Mouse (Mus musculus) embryonic facial prominence, embryonic 13.5 days (tissue): ENCODE data around the gene Rgl3. TPM values are rescaled to one million over a fixed set of nuclear protein-coding genes. Genes with fewer than 3 reads are reported as not detected.

Source experiments
- ATAC-seq: fragments of 200-750 bp; cut with Nextera tagmentation; 2 replicates; pipeline ENCODE4 v1.8.0; 2017; ENCODE audit warnings: low read depth; ENCODE audit not compliant: insufficient number of reproducible peaks, insufficient read depth, low FRiP score, low TSS enrichment
- H3K27ac ChIP-seq: fragments of 300-500 bp; sonication (generic); 2 replicates; pipeline ENCODE4 v1.5.1; 2015; ENCODE audit warnings: moderate library complexity, mild to moderate bottlenecking, inconsistent platforms
- H3K27me3 ChIP-seq: fragments of 300-500 bp; sonication (generic); 2 replicates; pipeline ENCODE4 v1.6.1; 2015; ENCODE audit warnings: mild to moderate bottlenecking, inconsistent platforms
- H3K36me3 ChIP-seq: fragments of 300-500 bp; sonication (generic); 2 replicates; pipeline ENCODE4 v1.6.1; 2015; ENCODE audit warnings: mild to moderate bottlenecking, inconsistent platforms
- H3K4me1 ChIP-seq: fragments of 300-500 bp; sonication (generic); 2 replicates; pipeline ENCODE4 v1.6.1; 2015; ENCODE audit warnings: inconsistent platforms
- H3K4me2 ChIP-seq: fragments of 300-500 bp; sonication (generic); 2 replicates; pipeline ENCODE4 v1.6.1; 2015; ENCODE audit warnings: moderate library complexity, mild to moderate bottlenecking, inconsistent platforms
- H3K4me3 ChIP-seq: fragments of 300-500 bp; sonication (generic); 2 replicates; pipeline ENCODE4 v1.5.1; 2015; ENCODE audit warnings: mild to moderate bottlenecking, inconsistent platforms
- H3K9ac ChIP-seq: fragments of 300-500 bp; sonication (generic); 2 replicates; pipeline ENCODE4 v1.6.1; 2015; ENCODE audit warnings: mild to moderate bottlenecking, inconsistent platforms
- H3K9me3 ChIP-seq: fragments of 300-500 bp; sonication (generic); 2 replicates; pipeline ENCODE4 v1.6.1; 2016; ENCODE audit warnings: inconsistent platforms
- WGBS: fragments of 180-500 bp; shearing (Covaris S2); methylation state at CpG from one replicate; pipeline ENCODE4 v1.1.7; 2015; ENCODE audit warnings: mixed read lengths; 5-methylcytosine and 5-hydroxymethylcytosine counted together
- polyA plus RNA-seq: library from polyadenylated mRNA; unstranded; fragments of >200 nt; fragmentation: Nextera tagmentation; extraction: Ambion mirVana; gene quantifications from 2 replicates; pipeline ENCODE4 v1.2.1, GENCODE M21; 2015

Rgl3 gene
- 0.59 and 0.94 TPM in 2 replicates for polyA plus RNA-seq

GRCm38 (mm10) chr9:21989230-21990110 lies at the start of gene Rgl3:
Gene Rgl3, minus strand, starts transcription at chr9:21989446.
- under 1% methylated on average over 42 of the region's 42 CpGs for WGBS
- ATAC-seq, result 0 out of 2 replicates have a peak, but pooled peaks have one; percentile 35
- H3K36me3 ChIP-seq, result no peaks in the 10 kb centered on the region
- no peak within 1 kb of the TSS for H3K27ac ChIP-seq
- peaks cover 90% of the 10 kb centered on the region for H3K27me3 ChIP-seq
- peak within 1 kb of the TSS; percentile 60 for H3K4me2 ChIP-seq
- H3K4me1 ChIP-seq, result peaks cover 22% of the 10 kb centered on the region
- H3K9ac ChIP-seq, result peak within 1 kb of the TSS; percentile 55
- no peaks in the 10 kb centered on the region for H3K9me3 ChIP-seq
- peak within 1 kb of the TSS; percentile 39 for H3K4me3 ChIP-seq

DNA sequence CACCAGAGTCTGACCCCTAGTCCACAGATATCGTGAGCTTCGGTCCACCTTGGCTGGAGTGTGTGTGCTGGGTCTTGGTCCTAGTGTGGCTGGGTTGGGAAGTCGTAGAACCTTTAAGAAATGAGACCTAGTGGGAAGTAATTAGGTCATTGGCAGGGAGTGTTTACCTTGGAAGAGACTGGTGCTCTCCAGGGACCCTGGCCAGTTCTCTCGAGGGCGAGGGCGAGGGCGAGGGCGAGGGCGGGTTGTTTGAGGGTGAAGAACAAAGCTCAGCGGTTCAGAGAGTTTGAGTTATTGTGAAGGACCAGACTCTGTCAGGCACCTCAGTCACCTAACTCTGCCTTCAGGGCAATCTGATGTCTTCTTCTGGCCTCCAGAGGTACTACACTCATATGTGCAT lies 48.6 kb upstream of the Rgl3 start:
- H3K4me1 ChIP-seq, result peaks cover 8% of the 10 kb centered on the region
- H3K9ac ChIP-seq, result no peak overlapping the region
- no peak overlapping the region for H3K4me3 ChIP-seq
- no peaks in the 10 kb centered on the region for H3K36me3 ChIP-seq
- 84% methylated on average over 10 of the region's 10 CpGs for WGBS
- H3K27me3 ChIP-seq, result no peaks in the 10 kb centered on the region
- no peak overlapping the region for H3K27ac ChIP-seq
- H3K9me3 ChIP-seq, result no peaks in the 10 kb centered on the region
- no peak for ATAC-seq
- no peak overlapping the region for H3K4me2 ChIP-seq

- Histone ChIP-seq H3K4me1 (peaks cover 8% of the 10 kb centered on the region), H3K27me3 (no peaks in the 10 kb centered on the region), H3K4me2 (no peak overlapping the region), H3K4me3 (no peak overlapping the region), H3K27ac (no peak overlapping the region), H3K9me3 (no peaks in the 10 kb centered on the region), H3K36me3 (no peaks in the 10 kb centered on the region), H3K9ac (no peak overlapping the region)
- 49% methylated on average over 6 of the region's 6 CpGs for WGBS
- no peak for ATAC-seq
Measured at GRCm38 (mm10) chr9:22035300-22036044, 46.2 kb upstream of the Rgl3 start.

- H3K4me3 ChIP-seq, result no peak overlapping the region
- WGBS, result 90% methylated on average over 9 of the region's 9 CpGs
- H3K4me2 ChIP-seq, result no peak overlapping the region
- H3K27ac ChIP-seq, result no peak overlapping the region
- no peaks in the 10 kb centered on the region for H3K9me3 ChIP-seq
- no peaks in the 10 kb centered on the region for H3K27me3 ChIP-seq
- no peaks in the 10 kb centered on the region for H3K36me3 ChIP-seq
- ATAC-seq, result no peak
- H3K9ac ChIP-seq, result no peak overlapping the region
- H3K4me1 ChIP-seq, result peaks cover 1% of the 10 kb centered on the region
Measured at GRCm38 (mm10) chr9:22030386-22030785, 41.1 kb upstream of the Rgl3 start.

DNA sequence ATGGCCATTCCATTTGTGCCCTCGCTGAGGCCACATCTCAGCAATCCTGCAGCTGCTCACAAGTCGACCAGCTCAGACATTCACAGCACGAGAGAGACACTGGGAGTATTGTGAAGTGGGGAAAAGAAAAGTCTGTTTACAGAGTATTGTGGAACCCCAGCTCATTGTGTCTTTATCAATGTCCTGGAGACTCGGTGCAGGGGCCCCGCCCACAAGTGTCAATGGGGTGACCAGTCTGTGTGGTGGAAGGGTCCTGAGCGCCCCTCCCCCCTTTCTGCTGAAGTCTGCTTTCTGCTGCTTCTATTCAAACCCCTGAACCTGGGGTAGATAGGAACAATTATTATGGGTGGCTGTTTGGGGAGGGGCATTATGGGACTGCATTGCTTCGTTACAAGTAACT lies 39.2 kb upstream of the Rgl3 start:
- no peak overlapping the region for H3K27ac ChIP-seq
- no peak overlapping the region for H3K4me2 ChIP-seq
- H3K4me1 ChIP-seq, result no peaks in the 10 kb centered on the region
- no peaks in the 10 kb centered on the region for H3K36me3 ChIP-seq
- no peaks in the 10 kb centered on the region for H3K27me3 ChIP-seq
- no peak overlapping the region for H3K4me3 ChIP-seq
- ATAC-seq, result no peak
- H3K9ac ChIP-seq, result no peak overlapping the region
- 51% methylated on average over 7 of the region's 7 CpGs for WGBS
- H3K9me3 ChIP-seq, result no peaks in the 10 kb centered on the region

GRCm38 (mm10) chr9:22024592-22024991 lies 35.3 kb upstream of the Rgl3 start:
- ATAC-seq, result no peak
- Histone ChIP-seq H3K9me3 (no peaks in the 10 kb centered on the region), H3K27ac (no peak overlapping the region), H3K27me3 (no peaks in the 10 kb centered on the region; the same call in 1 of the 2 replicates), H3K4me1 (no peaks in the 10 kb centered on the region), H3K36me3 (no peaks in the 10 kb centered on the region), H3K4me3 (no peak overlapping the region), H3K9ac (no peak overlapping the region), H3K4me2 (no peak overlapping the region)
- 41% methylated on average over 8 of the region's 8 CpGs for WGBS

GRCm38 (mm10) chr9:22017208-22017825 lies 28.1 kb upstream of the Rgl3 start:
- Histone ChIP-seq H3K9ac (no peak overlapping the region), H3K4me2 (no peak overlapping the region), H3K9me3 (no peaks in the 10 kb centered on the region), H3K36me3 (peaks cover 26% of the 10 kb centered on the region), H3K27ac (no peak overlapping the region), H3K4me3 (no peak overlapping the region), H3K4me1 (peaks cover 4% of the 10 kb centered on the region; the same call in 1 of the 2 replicates), H3K27me3 (no peaks in the 10 kb centered on the region)
- 69% methylated on average over 7 of the region's 7 CpGs for WGBS
- ATAC-seq, result no peak

DNA sequence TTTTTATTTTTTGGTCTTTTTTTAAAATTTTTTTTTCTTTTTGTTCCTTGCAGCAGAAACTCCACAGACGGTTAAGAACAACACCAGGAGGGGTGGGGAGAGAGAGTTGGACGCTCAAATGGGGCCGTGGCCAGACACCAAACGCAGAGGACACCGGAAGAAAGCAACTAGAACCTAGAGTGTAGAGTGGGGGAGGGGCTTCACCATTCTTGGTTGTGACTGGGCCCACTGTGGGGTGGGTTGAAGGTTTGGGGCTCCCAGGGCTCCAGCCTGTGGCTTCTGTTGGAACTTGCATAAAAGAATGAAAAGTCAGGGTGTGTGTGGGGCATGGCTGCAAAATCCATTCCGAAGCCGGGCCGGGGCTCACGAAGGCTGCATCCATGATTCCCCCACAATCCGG lies 27.0 kb upstream of the Rgl3 start:
- WGBS, result 73% methylated on average over 10 of the region's 10 CpGs
- no peak overlapping the region for H3K27ac ChIP-seq
- H3K4me1 ChIP-seq, result peaks cover 4% of the 10 kb centered on the region; the same call in 1 of the 2 replicates
- H3K36me3 ChIP-seq, result peaks cover 37% of the 10 kb centered on the region
- H3K9ac ChIP-seq, result no peak overlapping the region
- H3K4me2 ChIP-seq, result no peak overlapping the region
- H3K9me3 ChIP-seq, result no peaks in the 10 kb centered on the region
- no peak overlapping the region for H3K4me3 ChIP-seq
- ATAC-seq, result no peak
- H3K27me3 ChIP-seq, result no peaks in the 10 kb centered on the region

GRCm38 (mm10) chr9:22012731-22013130 lies 23.5 kb upstream of the Rgl3 start:
- WGBS, result 93% methylated on average over 13 of the region's 13 CpGs
- Histone ChIP-seq H3K4me3 (no peak overlapping the region), H3K4me1 (peaks cover 4% of the 10 kb centered on the region; the same call in 1 of the 2 replicates), H3K36me3 (peaks cover 72% of the 10 kb centered on the region), H3K9me3 (no peaks in the 10 kb centered on the region), H3K27me3 (no peaks in the 10 kb centered on the region), H3K4me2 (no peak overlapping the region), H3K27ac (no peak overlapping the region), H3K9ac (no peak overlapping the region)
- ATAC-seq, result no peak

DNA sequence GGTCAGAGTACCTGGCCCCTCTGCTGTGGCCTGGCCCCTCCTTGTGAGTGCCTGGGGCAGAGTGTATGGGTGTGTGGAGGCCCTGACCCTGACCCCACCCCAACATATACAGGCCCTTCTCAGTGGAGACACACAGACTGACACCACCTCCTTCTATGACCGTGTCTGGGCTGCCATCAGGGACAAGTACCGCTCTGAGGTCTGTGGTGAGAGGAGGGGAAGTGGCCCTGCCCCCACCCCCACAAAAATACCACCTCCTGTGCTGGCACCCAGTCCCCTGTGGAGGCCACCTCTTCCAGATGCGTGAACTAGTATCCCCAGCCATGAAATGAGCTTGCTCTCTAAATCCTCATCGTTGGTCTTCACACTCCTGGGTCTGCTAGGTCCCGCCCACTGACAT lies 21.8 kb upstream of the Rgl3 start:
- Histone ChIP-seq H3K4me3 (no peak overlapping the region), H3K9me3 (no peaks in the 10 kb centered on the region), H3K4me2 (no peak overlapping the region), H3K9ac (no peak overlapping the region), H3K27me3 (no peaks in the 10 kb centered on the region), H3K36me3 (peaks cover 89% of the 10 kb centered on the region), H3K27ac (no peak overlapping the region), H3K4me1 (peaks cover 4% of the 10 kb centered on the region; the same call in 1 of the 2 replicates)
- 86% methylated on average over 5 of the region's 5 CpGs for WGBS
- no peak for ATAC-seq

GRCm38 (mm10) chr9:22004546-22004945 lies 15.3 kb upstream of the Rgl3 start:
- 93% methylated on average over 12 of the region's 12 CpGs for WGBS
- Histone ChIP-seq H3K4me2 (no peak overlapping the region), H3K36me3 (peaks cover 57% of the 10 kb centered on the region), H3K27me3 (no peaks in the 10 kb centered on the region), H3K9ac (no peak overlapping the region), H3K4me1 (peaks cover 23% of the 10 kb centered on the region), H3K9me3 (no peaks in the 10 kb centered on the region), H3K4me3 (no peak overlapping the region), H3K27ac (no peak overlapping the region)
- ATAC-seq, result no peak
